Mouse (Mus musculus): ENCODE data around the gene Ccdc180. TPM values are rescaled to one million over a fixed set of nuclear protein-coding genes. Genes with fewer than 3 reads are reported as not detected.

Ccdc180 gene
- polyA plus RNA-seq, 1 experiment: not detected

DNA sequence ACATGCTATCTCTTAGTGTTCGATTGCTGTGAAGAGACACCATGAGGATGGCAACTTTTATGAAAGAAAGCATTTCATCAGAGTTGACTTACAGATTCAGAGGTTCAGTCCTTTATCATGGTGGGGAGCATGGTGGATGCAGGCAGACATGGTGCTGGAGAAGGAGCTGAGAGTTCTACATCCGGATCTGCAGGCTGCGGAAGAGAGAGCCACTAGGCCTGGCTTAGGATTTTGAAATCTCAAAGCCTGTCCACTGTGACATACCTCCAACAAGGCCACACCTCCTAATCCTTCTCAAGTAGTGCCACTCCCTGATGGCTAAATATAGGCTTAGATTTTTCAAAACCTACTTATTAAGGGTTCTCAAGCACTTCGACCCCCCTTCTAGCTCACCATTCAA is 66.6 kb downstream of the Ccdc180 start:
- Histone ChIP-seq H3K4me3 (ENCODE audit: low read depth, low read length) (no peak overlapping the region), H3K27ac (ENCODE audit: insufficient read depth, low read depth, low read length) (no peak overlapping the region)

DNA sequence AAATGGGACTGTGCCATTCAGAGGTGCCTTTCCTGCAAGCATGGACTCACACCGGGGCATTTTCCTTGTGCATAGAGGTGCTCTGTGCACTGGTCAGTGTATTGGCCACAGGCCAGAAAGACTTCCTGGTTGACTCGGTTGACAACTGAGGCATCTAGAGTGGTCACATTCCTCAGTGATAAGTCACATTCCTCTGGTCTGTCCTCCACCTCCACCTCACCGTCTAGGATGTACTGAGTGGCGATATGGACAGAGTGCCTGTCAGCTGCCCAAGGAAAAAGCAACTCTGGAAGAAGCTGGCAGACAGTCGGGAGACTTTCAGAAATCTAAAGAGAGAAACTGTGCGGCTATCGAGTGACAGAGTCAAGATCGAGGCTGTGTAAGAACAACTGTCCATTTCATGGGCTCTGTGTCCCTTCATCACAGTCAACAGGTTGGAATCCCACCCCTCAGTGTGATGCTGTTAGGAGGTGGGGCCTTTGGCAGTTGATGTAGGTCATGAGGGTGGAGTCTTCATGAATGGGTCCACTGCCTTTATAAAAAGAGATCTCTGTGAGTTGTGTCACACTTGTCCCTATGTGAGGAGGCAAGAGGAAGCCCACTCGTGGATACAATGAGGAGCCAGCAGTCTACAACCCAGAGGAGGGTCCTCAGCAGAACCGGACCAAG is 74.8 kb downstream of the Ccdc180 start, which contains the start of gene Tdrd7:
Gene Tdrd7, plus strand, starts transcription at position 564 of the 669 bp plus-strand sequence.
- WGBS: 19% methylated on average over 10 of the region's 10 CpGs
- H3K36me3 ChIP-seq (ENCODE audit: control insufficient read depth, insufficient read depth, low read length): no peaks in the 10 kb centered on the region
- TF ChIP-seq CTCF (IDR thresholded peaks at IDR 0.05; ENCODE audit: extremely low read depth, insufficient read length, insufficient replicate concordance, low read depth, low read length) (no peak), POLR2A (IDR thresholded peaks at IDR 0.05; ENCODE audit: low read depth, low read length) (no peak)
- H3K4me3 ChIP-seq (ENCODE audit: low read depth, low read length): peak within 1 kb of the TSS; percentile 41
- peak within 1 kb of the TSS; percentile 94 for H3K27ac ChIP-seq (ENCODE audit: insufficient read depth, low read depth, low read length)
- peaks cover 34% of the 10 kb centered on the region for H3K4me1 ChIP-seq (ENCODE audit: control insufficient read depth, insufficient read depth, insufficient read length, low read length)
- no peaks in the 10 kb centered on the region for H3K27me3 ChIP-seq (ENCODE audit: control insufficient read depth, insufficient read depth, low read length)

More for the DNA sequence above, 66.6 kb downstream of the Ccdc180 start:
- no peaks in the 10 kb centered on the region for H3K4me1 ChIP-seq (ENCODE audit: control insufficient read depth, insufficient read depth, insufficient read length, low read length)
- no peaks in the 10 kb centered on the region for H3K36me3 ChIP-seq (ENCODE audit: control insufficient read depth, insufficient read depth, low read length)
- 97% methylated on average over 4 of the region's 4 CpGs for WGBS
- no peaks in the 10 kb centered on the region for H3K27me3 ChIP-seq (ENCODE audit: control insufficient read depth, insufficient read depth, low read length)
- TF ChIP-seq CTCF (IDR thresholded peaks at IDR 0.05; ENCODE audit: extremely low read depth, insufficient read length, insufficient replicate concordance, low read depth, low read length) (no peak), POLR2A (IDR thresholded peaks at IDR 0.05; ENCODE audit: low read depth, low read length) (no peak)

- no peak for TF ChIP-seq CTCF (IDR thresholded peaks at IDR 0.05; ENCODE audit: extremely low read depth, insufficient read length, insufficient replicate concordance, low read depth, low read length)
- TF ChIP-seq POLR2A (IDR thresholded peaks at IDR 0.05; ENCODE audit: low read depth, low read length): peak; percentile 34; the same call in 1 of the 2 replicates
- Histone ChIP-seq H3K4me3 (ENCODE audit: low read depth, low read length) (no peak overlapping the region), H3K27ac (ENCODE audit: insufficient read depth, low read depth, low read length) (peak overlapping the region; percentile 94), H3K4me1 (ENCODE audit: control insufficient read depth, insufficient read depth, insufficient read length, low read length) (peaks cover 40% of the 10 kb centered on the region), H3K36me3 (ENCODE audit: control insufficient read depth, insufficient read depth, low read length) (no peaks in the 10 kb centered on the region), H3K27me3 (ENCODE audit: control insufficient read depth, insufficient read depth, low read length) (no peaks in the 10 kb centered on the region)
- WGBS: 11% methylated on average over 13 of the region's 13 CpGs
Observed at GRCm38 (mm10) chr4:45965737-45966447, 75.8 kb downstream of the Ccdc180 start.

DNA sequence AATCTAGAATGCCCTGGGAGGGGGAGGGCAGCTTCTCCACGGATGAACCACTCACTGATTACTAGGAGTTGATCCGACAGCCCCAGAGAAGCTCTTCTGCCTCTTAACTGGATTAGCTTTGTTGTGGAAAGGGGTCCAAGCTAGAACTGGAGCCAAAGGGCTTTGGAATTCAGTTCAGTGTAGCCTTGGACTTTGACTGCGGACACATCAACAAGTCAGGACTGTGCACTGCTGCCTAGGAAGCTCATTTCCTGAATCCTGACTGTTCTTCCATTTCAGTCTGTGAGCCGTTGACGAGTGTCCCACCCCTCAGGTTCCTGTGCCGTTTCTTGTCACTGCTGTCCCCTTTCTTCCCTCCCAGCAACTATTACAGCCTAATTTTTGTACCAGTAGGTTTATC is 76.6 kb downstream of the Ccdc180 start:
- H3K27me3 ChIP-seq (ENCODE audit: control insufficient read depth, insufficient read depth, low read length): no peaks in the 10 kb centered on the region
- peak overlapping the region; percentile 94 for H3K27ac ChIP-seq (ENCODE audit: insufficient read depth, low read depth, low read length)
- H3K36me3 ChIP-seq (ENCODE audit: control insufficient read depth, insufficient read depth, low read length): no peaks in the 10 kb centered on the region
- WGBS: 14% methylated on average over 6 of the region's 6 CpGs
- H3K4me1 ChIP-seq (ENCODE audit: control insufficient read depth, insufficient read depth, insufficient read length, low read length): peaks cover 40% of the 10 kb centered on the region
- H3K4me3 ChIP-seq (ENCODE audit: low read depth, low read length): peak overlapping the region; percentile 1; the same call in 1 of the 2 replicates
- TF ChIP-seq POLR2A (IDR thresholded peaks at IDR 0.05; ENCODE audit: low read depth, low read length): no peak
- no peak for TF ChIP-seq CTCF (IDR thresholded peaks at IDR 0.05; ENCODE audit: extremely low read depth, insufficient read length, insufficient replicate concordance, low read depth, low read length)

DNA sequence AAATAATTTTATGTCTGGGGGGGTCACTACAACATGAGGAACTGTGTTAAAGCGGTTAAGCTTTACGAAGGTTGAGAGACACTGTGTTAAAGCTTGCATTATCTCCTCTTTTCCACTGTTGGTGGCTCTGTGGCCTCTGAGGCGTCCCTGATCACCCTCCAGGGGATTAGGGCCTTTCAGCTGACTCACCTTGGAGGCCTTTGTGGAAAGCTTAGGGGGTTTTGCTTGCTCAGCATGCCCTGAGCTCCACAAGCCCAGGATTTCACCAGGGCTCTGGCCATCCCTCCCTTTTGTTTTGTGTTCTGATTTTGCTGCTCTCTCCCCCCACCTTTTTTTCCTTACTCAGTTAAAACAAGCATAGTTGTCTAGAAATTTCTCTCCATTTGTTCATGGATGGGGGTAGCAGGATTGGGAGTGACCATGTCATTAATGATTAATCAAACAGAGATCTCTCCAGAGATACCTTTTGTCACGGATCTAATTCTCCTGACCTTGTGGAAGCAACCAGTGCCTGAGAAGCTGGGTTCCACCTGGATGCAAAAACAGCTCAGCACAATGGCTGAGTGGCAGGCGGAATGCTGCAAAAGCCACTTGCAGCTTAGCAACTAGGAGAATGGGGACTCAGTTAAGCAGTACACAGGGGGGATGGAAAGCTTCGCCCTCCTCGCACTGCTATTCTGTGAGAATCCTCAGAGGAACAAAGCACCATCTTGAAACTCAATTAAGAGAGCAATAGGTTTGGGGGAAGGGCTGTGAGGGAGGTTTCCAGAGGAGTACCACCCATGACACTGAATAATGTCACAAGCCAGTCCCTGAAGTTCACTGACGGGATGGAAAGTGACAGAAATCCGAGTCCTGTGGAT is 77.6 kb downstream of the Ccdc180 start:
- Histone ChIP-seq H3K36me3 (ENCODE audit: control insufficient read depth, insufficient read depth, low read length) (no peaks in the 10 kb centered on the region), H3K4me1 (ENCODE audit: control insufficient read depth, insufficient read depth, insufficient read length, low read length) (peaks cover 40% of the 10 kb centered on the region), H3K27me3 (ENCODE audit: control insufficient read depth, insufficient read depth, low read length) (no peaks in the 10 kb centered on the region), H3K4me3 (ENCODE audit: low read depth, low read length) (no peak overlapping the region), H3K27ac (ENCODE audit: insufficient read depth, low read depth, low read length) (peak overlapping the region; percentile 94)
- 69% methylated on average over 9 of the region's 9 CpGs for WGBS
- no peak for TF ChIP-seq CTCF (IDR thresholded peaks at IDR 0.05; ENCODE audit: extremely low read depth, insufficient read length, insufficient replicate concordance, low read depth, low read length)
- TF ChIP-seq POLR2A (IDR thresholded peaks at IDR 0.05; ENCODE audit: low read depth, low read length): no peak

GRCm38 (mm10) chr4:45969051-45969450 is 78.9 kb downstream of the Ccdc180 start:
- no peaks in the 10 kb centered on the region for H3K36me3 ChIP-seq (ENCODE audit: control insufficient read depth, insufficient read depth, low read length)
- H3K4me1 ChIP-seq (ENCODE audit: control insufficient read depth, insufficient read depth, insufficient read length, low read length): peaks cover 40% of the 10 kb centered on the region
- no peak overlapping the region for H3K4me3 ChIP-seq (ENCODE audit: low read depth, low read length)
- TF ChIP-seq CTCF (IDR thresholded peaks at IDR 0.05; ENCODE audit: extremely low read depth, insufficient read length, insufficient replicate concordance, low read depth, low read length) (no peak), POLR2A (IDR thresholded peaks at IDR 0.05; ENCODE audit: low read depth, low read length) (no peak)
- H3K27ac ChIP-seq (ENCODE audit: insufficient read depth, low read depth, low read length): peak overlapping the region; percentile 50; the same call in 1 of the 2 replicates
- 47% methylated on average over 2 of the region's 2 CpGs for WGBS
- H3K27me3 ChIP-seq (ENCODE audit: control insufficient read depth, insufficient read depth, low read length): no peaks in the 10 kb centered on the region

Data from small intestine, adult 2 months (tissue).